Mouse (Mus musculus) kidney, postnatal 25 days (tissue): Measurements from ENCODE around the gene Crhr1.

Experiments used
- DNase-seq, 2 experiments: peaks; one replicate each; pipeline ENCODE4 v3.0.0; 2021; ENCODE audit warnings: mixed read lengths in 2 of 2

Crhr1 gene

DNA sequence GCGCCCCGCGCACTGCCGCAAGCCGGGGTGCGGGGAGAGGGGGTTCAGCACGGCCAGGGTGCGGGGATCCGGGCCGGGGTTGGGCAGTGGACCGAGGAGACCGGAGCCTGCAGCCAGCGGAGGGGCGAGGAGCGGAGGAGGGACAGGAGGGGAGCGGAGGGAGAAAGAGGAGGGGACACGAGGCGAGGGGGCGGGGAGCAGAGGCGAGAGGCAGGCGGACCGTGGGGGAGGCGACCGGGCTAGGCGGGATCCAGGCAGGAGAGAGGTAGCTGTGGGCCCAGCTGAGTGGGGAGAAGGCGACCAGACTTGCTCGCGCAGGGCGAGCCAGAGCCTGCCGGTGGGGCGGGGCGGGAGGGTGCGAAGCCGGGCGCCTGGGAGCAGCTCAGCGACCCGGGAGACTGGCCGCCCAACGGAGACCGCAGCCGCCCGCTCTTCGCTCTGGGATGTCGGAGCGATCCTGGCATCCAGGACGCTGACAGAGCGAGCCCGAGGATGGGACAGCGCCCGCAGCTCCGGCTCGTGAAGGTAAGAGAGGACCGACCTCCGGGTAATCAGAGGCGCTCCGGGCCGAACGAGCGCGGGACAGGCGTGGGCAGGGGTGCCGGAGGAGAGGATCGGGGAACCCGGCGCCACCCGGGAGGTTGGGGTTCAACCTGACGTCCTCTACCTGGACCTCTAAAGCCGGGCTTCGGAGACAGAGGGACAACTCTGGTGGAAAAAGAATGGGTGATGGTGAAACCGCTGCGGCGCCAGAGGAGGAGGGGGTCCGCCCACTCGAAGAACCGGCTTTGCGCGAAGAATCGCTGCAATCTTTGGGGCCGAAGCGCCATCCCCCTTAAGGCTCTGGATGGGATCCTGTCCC is at the start of gene Crhr1:
Gene Crhr1, plus strand, starts transcription at position 276 of the 862 bp plus-strand sequence.
- DNase-seq = no peak

DNA sequence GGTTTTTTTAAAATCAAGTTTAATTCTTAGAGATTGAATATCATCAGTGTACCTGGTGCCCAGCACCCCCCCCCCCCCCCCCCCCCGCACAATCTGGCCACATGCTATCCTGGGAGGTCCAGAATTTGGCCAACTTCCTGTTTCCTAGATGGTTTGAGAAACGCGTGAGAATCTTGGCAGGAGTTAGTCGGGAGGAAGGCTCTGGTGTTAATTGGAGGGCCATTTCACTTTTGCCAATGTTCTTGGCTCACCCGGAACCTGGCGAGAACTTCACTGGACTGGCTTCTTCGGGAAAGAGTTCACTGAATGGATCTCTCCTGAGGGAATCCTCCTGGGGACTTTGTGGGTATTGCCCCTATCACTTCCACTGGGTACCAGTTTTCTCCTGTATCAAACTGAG is 49.4 kb upstream of the Crhr1 start:
- DNase-seq = no peak

DNA sequence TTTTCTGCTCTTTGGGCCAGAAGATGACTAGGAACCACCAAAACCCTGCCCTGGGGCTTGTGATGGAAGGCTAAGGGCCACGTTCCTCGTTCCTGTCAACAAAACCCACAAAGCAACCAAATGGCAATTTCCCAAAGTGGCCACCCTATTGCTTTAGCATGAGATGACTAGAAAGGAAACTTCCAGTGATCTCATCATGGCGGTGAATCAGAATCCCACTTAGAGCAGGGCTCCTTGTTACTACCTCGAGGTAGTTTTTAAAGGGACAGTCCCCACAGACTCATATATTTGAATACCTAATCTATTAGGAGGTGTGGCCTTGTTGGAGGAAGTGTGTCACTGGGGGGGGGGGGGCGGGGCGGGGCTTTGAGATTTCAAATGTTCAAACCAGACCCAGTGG is 48.9 kb upstream of the Crhr1 start:
- DNase-seq = no peak

DNA sequence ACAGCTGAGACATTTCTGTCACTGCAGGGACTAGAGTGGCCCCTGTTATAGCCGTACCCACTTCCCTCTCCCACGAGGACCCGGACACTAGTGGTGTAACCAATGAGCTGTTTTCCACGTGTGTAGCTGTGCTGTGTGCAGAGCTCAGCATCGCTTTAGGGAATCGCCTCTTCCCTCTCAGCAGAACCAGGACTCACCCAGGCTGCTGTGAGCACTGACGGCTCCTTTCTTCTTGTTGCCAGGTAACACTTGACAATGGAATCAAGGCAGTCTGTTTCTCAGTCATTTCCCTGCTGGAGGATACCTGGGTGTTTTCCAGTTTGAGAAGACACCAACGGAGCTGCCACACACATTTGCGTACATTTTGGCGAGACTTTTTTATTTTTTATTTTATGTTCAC is 44.1 kb upstream of the Crhr1 start:
- no peak for DNase-seq

DNA sequence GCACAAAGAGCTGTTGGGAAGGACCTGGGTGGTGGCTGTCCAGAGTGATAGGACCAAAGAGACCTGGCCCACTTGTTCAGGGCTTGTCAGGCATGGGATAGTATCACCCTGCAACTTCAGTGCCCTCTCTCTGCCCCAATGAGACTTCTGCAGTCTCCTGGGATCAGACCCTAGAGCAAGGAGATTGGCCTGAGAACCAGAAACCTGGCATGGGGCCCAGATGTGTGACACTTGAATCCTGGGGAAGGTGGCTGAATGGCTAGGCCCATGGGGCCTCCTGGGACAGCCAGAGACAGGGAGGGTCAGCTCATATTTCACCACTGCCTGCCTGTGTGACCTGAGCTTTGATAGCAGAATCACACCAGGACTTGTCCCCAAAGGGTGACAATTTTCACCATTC is 41.9 kb upstream of the Crhr1 start:
- no peak for DNase-seq

DNA sequence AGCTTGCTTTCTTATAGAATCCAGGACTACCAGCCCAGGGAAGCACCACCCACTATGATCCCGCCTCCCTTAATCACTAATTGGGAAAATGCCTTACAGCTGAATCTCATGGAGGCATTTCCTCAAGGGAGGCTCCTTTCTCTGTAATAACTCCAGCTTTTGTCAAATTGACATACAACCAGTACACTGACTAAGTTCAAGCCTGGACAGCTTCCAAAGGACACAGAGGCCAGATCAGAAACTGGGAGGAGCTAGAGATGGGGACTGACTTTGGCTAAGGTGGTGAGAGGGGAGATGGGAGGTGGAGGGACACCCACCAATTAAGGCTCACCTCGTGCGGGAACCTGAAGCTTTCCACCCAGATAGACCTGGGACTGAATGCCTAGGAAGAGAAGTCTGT is 37.5 kb upstream of the Crhr1 start:
- DNase-seq = no peak

DNA sequence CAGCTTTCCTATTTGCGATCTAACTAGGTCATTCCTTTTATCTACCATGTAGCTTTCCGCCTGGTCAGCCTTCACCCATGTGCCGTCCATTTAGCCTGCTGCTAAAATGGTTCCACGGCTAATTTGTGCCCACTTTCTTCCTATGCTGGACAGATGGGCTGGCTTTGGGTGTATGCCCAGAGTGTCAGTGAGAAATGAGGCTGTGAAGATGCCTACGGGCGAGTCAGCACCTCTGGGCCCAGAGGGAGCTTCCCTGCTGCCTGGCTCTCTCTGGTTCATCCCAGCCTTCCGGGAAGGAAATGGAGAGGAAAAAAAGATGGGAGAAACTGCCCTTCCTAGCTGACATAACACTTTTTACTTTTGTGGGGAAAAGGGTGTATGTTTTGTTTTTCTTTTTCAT is 36.1 kb upstream of the Crhr1 start:
- DNase-seq = no peak

DNA sequence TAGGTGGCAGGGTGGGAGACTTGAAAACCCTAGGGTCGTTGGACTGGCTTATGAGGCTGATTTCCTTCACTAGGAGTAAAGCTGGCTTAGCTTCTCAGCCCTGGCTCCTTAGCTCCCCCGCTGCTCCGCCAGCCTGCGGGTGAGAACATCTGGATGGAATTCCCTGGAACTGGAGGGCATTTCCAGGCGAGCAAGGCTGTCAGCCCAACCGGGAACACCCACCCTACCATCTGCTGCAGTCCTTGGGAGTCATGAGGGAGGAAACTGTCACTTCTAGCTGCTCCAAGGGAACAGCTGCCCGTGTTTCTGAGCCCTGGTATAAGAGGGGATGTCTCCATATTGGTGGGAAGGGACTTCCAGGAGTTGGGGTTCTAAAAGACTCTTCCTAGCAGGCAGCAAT is 33.1 kb upstream of the Crhr1 start:
- DNase-seq = no peak

DNA sequence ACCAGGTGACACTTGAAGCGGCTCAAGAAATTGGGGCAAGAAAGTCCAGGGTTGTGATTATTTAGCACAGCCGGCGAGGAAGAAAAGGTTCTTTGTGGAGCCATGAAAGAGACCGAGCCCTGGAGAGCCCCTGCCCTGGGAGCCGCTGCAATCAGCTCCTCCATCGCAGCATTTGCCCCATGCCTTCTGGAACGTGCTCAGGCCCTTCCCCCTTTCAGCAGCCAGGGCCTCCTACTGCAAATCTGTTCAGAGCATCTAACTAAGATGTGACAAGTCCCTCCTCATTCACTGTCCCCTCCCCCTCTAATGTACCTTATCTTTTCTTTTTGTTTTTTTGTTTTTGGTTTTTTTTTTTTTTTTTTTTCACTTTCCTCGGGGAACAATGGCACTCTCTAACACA is 30.0 kb upstream of the Crhr1 start:
- DNase-seq = no peak

DNA sequence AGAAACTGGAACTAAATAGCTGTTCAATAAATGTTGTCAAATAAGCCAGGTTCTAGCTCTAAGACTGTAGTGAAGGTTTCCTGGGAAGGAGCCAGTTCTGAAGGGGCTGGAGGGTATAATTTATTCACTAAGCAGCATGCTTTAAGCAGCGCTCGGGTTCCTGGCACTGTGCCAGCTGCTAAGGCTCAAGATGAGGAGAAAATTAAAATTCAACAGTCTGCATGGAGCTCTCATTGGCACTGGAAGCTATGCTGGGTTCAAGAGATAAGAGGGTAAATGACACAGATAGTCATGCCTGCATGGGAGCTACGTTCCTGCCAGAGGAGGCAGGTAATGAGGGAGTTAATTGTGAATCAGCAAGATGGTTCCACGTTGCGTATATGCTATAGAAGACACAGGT is 26.3 kb upstream of the Crhr1 start:
- DNase-seq = peak in 1 of 2 experiments; percentile 33

DNA sequence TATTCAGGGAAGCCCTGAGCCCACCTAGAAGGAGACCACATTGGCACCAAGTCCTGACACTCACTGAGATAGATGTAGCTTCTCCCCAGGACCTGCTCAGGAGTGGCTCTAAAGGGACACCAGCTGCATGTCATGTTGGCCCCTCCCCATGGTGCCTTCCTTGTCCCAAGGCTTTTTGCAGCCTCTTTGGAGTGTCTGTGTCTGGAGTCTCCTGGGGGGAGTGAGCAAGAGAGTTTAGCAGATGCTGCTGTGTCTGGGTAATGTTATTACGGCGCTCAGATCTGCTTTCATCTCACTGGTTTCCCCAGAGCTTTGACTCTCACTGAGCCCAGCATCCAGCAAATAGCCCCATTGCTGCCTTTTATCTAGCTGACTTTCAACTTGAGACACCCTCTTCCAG is 25.7 kb upstream of the Crhr1 start:
- DNase-seq = no peak

DNA sequence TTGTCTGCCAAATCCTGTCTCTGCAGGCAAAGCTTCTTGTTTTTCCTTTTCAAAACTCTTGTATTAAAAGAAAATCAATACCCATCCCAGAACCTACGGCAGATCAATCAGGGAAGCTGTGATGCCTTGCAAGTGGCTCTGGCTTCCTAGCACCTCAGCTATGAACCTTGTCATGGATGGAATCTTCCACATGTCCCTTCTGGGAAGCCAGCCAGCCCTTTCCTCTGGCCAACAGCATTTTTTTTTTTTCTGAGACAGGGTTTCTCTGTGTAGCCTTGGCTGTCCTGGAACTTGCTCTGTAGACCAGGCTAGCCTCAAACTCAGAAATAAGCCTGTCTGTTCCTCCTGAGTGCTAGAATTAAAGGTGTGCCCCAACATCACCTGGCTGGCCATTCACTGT is 22.3 kb upstream of the Crhr1 start:
- DNase-seq = peak in 1 of 2 experiments; percentile 43

DNA sequence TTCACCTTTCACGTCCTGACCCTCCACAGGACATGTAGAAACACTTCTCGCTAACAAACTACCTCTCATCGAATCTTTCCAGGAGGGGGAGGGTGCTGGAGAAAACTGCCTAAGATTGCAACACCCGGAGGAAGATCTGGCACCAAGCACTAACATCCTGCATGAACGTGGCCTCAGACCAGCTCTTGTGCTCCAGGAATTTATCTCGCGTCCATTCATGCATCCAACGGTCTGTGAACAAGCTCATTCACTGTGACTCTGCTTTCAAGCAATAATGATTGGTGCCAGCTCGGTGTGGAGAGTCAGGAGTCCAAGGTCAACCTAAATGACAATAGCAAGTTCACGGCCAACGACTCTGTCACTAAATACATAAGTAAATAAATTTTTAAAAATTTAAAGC is 20.8 kb upstream of the Crhr1 start:
- no peak for DNase-seq

DNA sequence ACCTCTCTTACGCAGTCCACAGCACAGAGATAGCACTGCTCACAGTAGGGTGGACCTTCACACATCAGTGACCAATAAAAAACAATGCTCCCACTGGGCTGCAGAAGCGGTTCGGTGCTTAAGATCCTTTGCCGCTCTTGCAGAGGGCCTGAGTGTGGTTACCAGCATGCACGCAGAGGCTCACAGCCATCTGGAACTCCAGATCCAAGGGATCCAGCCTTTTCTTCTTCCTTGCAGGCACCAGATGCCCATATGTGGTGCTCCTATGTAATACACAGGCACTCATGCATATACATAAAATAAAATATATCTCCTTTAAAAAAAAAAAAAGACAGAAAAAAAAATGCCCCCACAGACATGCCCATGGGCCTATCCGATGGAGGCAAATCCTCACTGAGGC is 19.0 kb upstream of the Crhr1 start:
- no peak for DNase-seq

DNA sequence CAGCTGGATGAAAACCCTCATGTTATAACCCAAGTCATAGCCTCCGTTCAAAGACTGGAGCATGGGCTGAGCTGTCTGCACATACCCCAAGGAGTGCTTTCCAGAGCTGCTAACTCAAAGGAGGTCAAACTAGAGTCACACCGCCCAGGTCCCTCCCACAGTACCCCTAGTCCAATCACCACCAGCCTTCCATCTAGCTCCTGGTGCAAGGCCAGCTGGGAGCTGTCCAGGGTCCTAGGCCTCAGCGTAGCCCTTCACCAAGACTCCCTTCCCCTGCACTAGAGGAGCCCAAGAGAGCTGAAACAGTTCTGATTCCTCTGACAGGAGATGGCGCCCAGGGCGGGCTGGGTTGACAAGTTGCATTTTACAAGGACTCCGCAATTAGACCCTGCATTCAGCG is 18.0 kb upstream of the Crhr1 start:
- DNase-seq = peak; percentile 82 to 88

DNA sequence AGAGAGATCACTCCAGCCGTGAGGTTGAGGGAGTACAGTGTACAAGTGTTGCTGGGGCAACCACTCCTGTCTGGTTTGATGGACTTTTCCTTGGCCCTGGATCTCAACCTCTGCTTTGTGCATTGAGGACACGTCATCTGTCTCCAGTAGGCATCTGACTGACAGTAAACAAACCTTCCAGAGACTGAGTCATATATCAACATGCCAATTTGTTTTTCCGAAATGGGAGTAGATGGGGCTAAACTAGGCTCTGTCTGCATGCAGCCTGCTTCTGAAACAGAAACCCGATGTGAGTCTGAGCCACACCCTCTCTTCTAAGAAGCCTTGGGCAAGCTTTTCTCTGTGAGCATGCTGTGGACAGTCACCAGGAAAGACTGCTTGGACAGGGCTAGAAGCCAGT is 14.3 kb upstream of the Crhr1 start:
- DNase-seq = no peak

DNA sequence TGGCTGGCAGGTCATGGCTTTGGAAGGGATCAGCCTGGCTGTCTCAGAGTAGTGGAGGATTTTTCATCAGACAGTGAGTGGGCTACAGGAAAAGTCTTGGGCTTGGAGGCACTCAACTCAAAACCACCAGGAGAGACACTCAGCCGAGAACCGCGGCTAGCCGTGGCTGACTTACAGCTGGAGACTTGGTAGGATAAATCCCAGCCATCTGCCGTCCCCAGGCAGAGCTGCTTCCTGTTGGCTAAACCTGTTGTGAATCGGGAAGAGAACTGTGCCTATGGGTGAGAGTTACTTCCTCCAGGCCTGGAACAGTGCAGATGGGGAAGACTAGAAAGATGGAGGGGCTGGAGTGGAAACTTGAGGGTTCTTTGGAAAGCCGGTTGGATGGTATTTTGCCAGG is 9.7 kb upstream of the Crhr1 start:
- no peak for DNase-seq

DNA sequence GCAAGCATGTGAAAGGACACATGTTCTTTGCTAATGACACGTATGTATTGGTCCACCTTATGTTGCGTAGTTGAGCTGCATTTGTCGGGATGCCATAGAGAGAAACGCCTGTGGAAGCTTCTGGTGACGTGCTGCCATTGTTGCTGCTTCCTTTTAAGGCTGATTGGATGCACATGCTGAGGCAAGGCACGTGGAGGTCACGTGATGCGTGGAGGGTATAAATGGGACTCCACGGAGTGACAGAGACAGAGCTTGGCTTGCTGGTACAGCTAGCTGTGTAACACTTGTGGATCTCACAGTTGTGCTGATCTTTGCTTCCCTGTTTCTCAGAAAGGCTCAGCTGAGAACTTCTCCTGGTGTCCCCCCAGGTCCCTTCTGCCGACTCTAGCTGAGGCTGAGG is 9.2 kb upstream of the Crhr1 start:
- DNase-seq = no peak

DNA sequence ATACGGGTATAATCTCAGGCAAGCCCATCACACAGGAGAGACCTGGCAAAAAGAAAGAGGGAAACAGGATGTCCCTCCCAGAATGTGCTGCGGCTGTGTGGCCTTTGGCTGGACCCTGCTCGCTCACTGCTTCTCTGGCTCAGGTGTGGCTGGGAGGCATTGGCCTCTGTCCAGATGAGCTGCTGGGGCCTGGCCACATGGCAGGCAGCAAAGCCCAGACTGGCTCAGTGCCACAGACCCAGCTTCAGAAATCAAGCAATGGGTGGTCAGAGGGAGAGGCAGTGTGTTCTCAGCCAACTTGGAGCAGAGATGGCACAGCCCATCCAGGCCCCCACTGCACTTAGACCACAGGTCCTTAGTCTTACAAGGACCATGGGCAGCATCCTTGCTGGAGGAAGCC is 8.1 kb upstream of the Crhr1 start:
- DNase-seq = peak; percentile 61 to 79

DNA sequence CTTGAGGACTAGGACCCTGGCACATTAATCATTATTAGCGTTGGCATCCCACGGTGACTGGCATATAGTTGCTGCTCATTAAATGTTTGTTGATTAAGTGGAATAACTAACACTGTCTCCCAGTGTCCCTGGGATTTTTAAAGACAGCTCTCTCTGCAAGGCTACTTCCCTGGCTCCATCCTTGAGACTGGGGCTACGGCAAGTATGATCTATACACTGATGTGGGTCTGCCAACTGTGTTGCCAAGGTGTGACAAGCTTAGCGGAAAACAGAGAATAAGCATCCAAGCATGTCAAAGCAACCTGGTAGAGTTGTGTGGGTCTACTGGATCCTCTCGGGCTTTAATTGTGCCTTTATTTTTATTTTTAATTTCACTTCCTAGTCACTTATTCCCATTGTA is 3.2 kb upstream of the Crhr1 start:
- DNase-seq = no peak

DNA sequence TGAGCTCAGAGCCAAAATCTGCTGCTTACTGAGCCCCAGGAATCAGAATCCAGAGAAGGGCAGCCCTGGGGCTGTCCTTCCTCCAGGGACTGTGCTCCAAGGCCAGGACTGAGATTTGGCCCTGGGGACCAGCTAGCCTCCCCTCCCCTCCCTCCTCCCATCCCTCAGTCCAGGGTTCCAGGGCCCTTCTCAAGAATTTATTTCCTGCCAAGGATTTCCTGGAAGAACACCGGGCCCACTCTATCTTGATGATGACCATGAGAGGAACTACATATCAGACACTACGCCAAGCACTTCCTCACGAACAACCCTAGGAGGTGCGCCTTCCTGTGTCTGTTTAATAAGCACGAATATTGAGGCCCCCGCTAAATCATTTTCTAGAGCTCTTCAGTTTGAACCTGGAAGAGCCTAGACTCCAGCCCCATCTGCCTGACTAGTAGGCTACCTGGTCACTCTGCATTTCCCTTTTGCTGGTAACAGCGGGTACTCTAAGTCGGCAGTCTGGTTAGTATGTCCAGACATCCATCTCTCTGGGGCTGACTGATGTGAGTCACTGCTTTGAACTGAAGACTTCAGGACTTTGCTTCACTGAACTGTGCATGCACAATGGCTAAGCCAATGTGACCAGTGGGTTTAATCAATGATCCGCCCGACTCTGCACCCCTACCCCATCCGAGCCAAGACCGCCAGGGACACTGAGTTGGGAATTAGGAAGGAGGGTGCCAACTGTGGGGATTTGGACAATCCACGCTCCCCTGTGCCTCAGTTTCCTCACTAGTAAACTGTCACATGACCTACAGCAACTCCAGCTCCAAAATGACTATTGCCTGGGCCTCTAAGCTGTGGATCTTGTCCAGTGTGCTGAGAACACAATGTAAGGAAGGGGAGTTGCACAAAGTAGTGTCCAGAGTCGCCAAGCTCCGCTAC is 1.7 kb upstream of the Crhr1 start:
- DNase-seq = no peak

DNA sequence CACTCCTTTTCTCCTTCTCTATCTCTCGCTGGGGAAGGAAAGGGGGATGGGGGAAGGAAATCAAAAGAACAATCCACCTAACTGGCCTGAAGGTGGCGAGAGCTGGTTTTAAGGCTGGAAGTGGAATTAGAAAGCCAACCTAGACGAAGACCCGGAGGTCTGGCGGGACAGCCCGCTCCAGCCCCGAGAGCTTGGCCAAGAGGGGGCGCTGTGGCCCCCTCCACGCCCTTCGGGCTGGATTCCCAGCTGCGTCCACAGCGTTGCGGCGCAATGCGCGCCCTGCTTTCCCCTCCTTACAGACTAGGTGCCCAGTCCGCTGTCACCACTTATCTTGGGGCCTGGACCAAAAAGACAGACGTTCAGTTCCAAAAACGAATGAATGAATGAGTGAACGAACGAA is 899 bp upstream of the Crhr1 start:
- peak in 1 of 2 experiments; percentile 5 for DNase-seq

DNA sequence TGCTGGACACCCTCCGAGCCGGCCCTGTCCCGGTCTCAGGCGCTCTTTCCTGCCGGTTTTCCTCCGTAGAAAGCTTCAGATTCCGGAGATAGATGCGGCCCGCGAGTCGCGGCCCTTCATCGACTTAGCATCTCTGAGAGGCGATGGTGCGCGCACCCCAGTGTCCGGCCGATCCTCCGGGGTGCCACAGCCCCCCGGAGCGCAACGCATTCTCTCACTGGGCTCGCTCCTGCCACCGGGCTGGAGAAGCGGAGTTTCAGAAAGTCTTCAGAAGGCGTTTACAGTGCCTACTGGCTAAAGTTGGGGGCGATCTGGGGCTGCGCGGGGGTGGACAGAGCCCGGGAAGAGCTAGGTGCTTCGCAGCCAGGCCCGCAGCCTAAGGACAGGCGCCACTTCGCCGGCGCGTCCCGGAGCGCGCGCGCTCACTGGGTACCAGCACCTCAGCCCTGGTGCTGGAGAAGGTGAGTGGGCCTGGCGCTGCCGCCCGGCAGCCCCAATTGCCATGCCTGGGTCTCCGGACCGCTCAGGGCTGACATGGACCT is 858 bp downstream of the Crhr1 start:
- no peak for DNase-seq

DNA sequence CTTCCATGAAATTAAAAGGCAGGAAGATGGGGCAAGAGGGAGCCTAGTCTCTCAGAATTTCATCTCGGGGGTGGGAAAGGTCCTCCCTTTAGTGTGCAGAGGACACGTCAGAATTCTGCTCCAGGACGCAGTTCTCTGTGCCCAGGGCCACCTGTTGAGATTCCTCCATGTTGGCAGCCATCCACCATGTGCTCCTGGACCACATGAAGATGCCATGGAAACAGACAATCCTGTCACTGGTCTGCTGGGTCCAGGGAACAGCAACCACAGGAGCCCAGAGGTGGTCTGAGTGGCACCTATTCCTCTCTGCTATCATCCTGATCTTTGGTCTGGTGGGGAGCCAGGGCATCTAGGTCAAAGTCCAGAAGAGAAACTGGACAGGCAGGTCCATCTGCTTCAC is 6.3 kb downstream of the Crhr1 start:
- no peak for DNase-seq
